Mouse (Mus musculus): ENCODE results near the gene Mical2. TPM values are rescaled to one million over a fixed set of nuclear protein-coding genes. Genes with fewer than 3 reads are reported as not detected.
A peak's percentile ranks its signal among the peaks of the same experiment; 100 is the strongest.

The Mical2 gene
- polyA plus RNA-seq, 1 experiment: 173 TPM

DNA sequence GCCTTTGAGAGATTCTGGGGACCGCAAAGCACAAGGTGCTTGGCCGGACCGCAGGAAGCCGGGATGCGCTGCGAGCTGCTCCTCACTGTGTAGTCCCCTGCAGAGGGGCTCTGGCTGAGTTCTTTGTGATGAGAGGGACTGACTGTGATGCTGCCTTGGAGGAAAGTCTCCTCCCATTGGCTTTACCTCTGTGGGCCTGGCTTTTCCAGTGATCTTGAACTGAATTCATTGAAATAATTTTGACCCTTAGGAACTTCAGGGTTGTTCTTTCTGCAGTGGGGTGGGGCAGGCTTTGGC lies 1.6 kb downstream of the Mical2 start:
- WGBS: 12% methylated on average over 6 of the region's 6 CpGs
- peak overlapping the region; percentile 93 for H3K27ac ChIP-seq (ENCODE audit: insufficient read depth, low read length)
- peak overlapping the region; percentile 84 for H3K4me3 ChIP-seq (replicated peaks; ENCODE audit: insufficient read depth, low read depth, low read length)
- H3K4me1 ChIP-seq (ENCODE audit: control insufficient read depth, insufficient read depth, low read length): peaks cover 51% of the 10 kb centered on the region
- TF ChIP-seq CTCF (IDR thresholded peaks at IDR 0.05; ENCODE audit: borderline replicate concordance, insufficient read depth, low read depth, low read length) (no peak), POLR2A (IDR thresholded peaks at IDR 0.05; ENCODE audit: borderline replicate concordance, insufficient read depth, low read length) (no peak)
- no peaks in the 10 kb centered on the region for H3K27me3 ChIP-seq (ENCODE audit: control insufficient read depth, insufficient read depth, low read length)
- DNase-seq: no peak

DNA sequence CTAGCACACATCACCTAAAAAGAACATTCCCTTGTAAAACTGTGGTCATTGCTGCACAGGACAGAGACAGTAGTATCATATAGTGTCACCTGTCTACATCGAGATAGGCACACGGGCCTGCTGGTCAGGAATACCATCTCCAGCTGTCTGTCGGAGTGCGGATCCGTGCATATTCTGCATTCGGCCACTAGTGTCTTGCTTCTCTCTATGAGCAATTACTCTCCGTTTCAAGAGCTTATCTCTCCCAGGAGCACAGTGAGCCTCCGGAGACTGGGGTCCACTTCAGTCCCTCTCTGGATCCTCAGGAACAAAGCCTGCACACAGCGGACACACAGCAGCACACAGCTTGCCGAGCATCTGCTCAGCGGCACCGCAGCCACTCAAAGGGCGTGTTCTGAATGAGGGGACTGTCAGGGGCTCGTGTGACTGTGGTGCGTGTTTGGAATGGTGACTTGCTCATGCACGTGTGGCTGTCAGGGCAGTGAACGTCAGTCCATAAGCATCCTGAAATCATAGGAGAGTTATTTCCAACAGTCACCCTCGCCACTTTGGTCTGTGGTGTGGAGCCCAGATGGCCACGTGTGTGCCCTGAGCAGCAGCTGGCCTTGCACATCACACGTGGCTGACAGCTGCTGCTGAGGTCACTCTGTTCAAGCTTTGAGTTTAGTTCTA lies 3.3 kb downstream of the Mical2 start:
- no peak for TF ChIP-seq POLR2A (IDR thresholded peaks at IDR 0.05; ENCODE audit: borderline replicate concordance, insufficient read depth, low read length)
- no peak for TF ChIP-seq CTCF (IDR thresholded peaks at IDR 0.05; ENCODE audit: borderline replicate concordance, insufficient read depth, low read depth, low read length)
- H3K27ac ChIP-seq (ENCODE audit: insufficient read depth, low read length): 0 out of 2 replicates have a peak overlapping the region, but pooled peaks have one; percentile 6
- DNase-seq: no peak
- no peaks in the 10 kb centered on the region for H3K27me3 ChIP-seq (ENCODE audit: control insufficient read depth, insufficient read depth, low read length)
- peak overlapping the region; percentile 46 for H3K4me3 ChIP-seq (replicated peaks; ENCODE audit: insufficient read depth, low read depth, low read length)
- 14% methylated on average over 20 of the region's 20 CpGs for WGBS
- peaks cover 49% of the 10 kb centered on the region for H3K4me1 ChIP-seq (ENCODE audit: control insufficient read depth, insufficient read depth, low read length)

DNA sequence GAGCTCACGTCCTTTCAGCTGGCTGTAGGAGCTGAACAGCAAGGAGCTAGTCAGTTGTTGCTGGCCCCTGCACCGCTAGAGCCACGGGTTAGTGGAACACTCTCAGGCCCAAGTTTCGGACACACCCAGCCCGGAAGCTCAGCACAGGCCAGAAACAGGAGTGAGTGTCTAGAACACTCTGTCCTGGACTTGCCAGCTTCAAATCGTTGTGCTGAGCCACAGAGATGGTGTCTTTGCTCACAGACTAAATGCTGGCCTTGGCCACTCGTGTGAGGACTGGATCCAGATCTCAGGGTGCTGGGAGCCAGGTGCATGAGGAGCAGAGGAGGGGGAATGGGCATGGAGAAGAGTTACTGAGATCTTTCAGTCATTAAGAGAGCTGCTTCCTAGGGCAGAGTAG lies 6.1 kb downstream of the Mical2 start:
- Histone ChIP-seq H3K4me1 (ENCODE audit: control insufficient read depth, insufficient read depth, low read length) (peaks cover 65% of the 10 kb centered on the region), H3K4me3 (replicated peaks; ENCODE audit: insufficient read depth, low read depth, low read length) (no peak overlapping the region), H3K27ac (ENCODE audit: insufficient read depth, low read length) (peak overlapping the region; percentile 14), H3K27me3 (ENCODE audit: control insufficient read depth, insufficient read depth, low read length) (no peaks in the 10 kb centered on the region)
- DNase-seq: peak in 1 of 2 experiments; percentile 52
- WGBS: 16% methylated on average over 7 of the region's 7 CpGs
- TF ChIP-seq CTCF (IDR thresholded peaks at IDR 0.05; ENCODE audit: borderline replicate concordance, insufficient read depth, low read depth, low read length): no peak
- TF ChIP-seq POLR2A (IDR thresholded peaks at IDR 0.05; ENCODE audit: borderline replicate concordance, insufficient read depth, low read length): no peak

DNA sequence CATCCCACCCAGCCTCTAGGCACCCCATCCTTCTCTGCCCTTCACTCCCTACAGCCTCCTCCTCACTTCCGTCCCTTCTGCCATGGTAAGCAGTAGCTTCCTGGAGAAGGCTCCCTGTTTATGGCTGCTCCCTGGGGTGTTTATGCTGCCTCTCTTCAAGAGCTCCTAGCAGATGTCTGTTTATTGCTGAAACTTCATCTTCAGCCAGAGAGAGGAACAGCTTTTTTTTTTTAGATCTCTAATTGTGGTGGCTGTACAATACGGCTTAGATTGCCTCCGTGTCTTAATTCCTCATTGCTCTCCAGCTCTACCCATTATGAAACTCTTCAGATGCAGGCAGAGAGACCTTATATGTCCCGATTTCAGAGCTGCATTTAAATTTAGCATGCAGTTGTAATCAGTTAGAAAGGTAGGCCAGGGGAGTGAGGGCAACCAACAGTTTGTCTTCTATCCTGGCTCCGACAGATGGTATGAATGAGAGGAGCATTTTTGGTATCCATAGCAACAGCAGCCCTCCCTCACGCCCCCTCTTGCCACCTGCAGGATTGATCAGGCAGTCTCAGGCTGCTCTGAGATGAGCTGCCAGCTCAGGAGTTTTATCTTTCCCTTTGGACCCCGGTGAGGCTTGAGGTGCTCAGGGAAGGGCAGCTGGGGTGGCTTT lies 7.8 kb downstream of the Mical2 start:
- DNase-seq: peak; percentile 57 to 74
- H3K27ac ChIP-seq (ENCODE audit: insufficient read depth, low read length): peak overlapping the region; percentile 62
- WGBS: 5% methylated on average over 7 of the region's 7 CpGs
- no peak for TF ChIP-seq POLR2A (IDR thresholded peaks at IDR 0.05; ENCODE audit: borderline replicate concordance, insufficient read depth, low read length)
- TF ChIP-seq CTCF (IDR thresholded peaks at IDR 0.05; ENCODE audit: borderline replicate concordance, insufficient read depth, low read depth, low read length): no peak
- H3K27me3 ChIP-seq (ENCODE audit: control insufficient read depth, insufficient read depth, low read length): no peaks in the 10 kb centered on the region
- no peak overlapping the region for H3K4me3 ChIP-seq (replicated peaks; ENCODE audit: insufficient read depth, low read depth, low read length)
- H3K4me1 ChIP-seq (ENCODE audit: control insufficient read depth, insufficient read depth, low read length): peaks cover 72% of the 10 kb centered on the region

DNA sequence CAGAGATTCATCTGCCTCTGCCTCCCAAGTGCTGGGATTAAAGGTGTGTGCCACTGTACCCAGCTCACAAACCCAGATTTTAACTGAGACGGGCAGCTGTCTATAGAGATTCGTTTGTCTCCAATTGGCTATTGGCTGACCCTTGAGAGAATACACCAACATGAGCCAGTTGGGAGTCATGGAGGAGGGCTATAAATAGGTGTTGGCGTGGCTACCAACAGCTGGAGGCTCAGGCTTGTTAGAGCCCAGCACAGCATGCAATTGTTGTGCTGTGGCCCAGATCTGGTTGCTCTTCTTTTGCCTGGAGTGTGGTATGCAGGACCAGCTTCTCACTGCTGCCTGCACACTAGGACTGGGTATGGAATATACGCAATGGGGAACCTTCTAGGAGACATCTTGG lies 8.8 kb downstream of the Mical2 start:
- Histone ChIP-seq H3K4me3 (replicated peaks; ENCODE audit: insufficient read depth, low read depth, low read length) (no peak overlapping the region), H3K27ac (ENCODE audit: insufficient read depth, low read length) (peak overlapping the region; percentile 69), H3K27me3 (ENCODE audit: control insufficient read depth, insufficient read depth, low read length) (no peaks in the 10 kb centered on the region), H3K4me1 (ENCODE audit: control insufficient read depth, insufficient read depth, low read length) (peaks cover 73% of the 10 kb centered on the region)
- TF ChIP-seq POLR2A (IDR thresholded peaks at IDR 0.05; ENCODE audit: borderline replicate concordance, insufficient read depth, low read length) (no peak), CTCF (IDR thresholded peaks at IDR 0.05; ENCODE audit: borderline replicate concordance, insufficient read depth, low read depth, low read length) (no peak)
- 35% methylated on average over 4 of the region's 4 CpGs for WGBS
- DNase-seq: no peak

DNA sequence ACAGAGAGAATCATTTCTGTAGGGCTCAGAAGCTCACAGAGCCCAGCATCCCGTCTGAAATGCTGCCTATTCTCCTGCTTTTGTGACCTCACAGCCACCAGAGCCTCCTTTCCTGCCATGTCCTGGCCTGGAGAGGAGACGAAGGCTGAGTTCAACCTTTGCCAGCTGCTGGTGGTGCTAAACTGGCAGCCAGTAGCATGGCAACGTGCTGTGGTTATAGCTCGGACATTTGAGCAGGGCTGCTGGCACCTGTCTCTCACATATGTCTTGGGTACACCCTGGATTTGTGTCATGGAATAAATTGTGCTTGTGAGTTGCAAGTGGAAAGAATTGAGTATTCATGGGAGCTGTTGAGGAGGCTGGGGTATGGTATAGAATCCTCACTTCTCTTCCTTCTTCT lies 9.8 kb downstream of the Mical2 start:
- TF ChIP-seq CTCF (IDR thresholded peaks at IDR 0.05; ENCODE audit: borderline replicate concordance, insufficient read depth, low read depth, low read length) (no peak), POLR2A (IDR thresholded peaks at IDR 0.05; ENCODE audit: borderline replicate concordance, insufficient read depth, low read length) (no peak)
- H3K27ac ChIP-seq (ENCODE audit: insufficient read depth, low read length): peak overlapping the region; percentile 25
- H3K4me1 ChIP-seq (ENCODE audit: control insufficient read depth, insufficient read depth, low read length): peaks cover 81% of the 10 kb centered on the region
- H3K4me3 ChIP-seq (replicated peaks; ENCODE audit: insufficient read depth, low read depth, low read length): no peak overlapping the region
- no peaks in the 10 kb centered on the region for H3K27me3 ChIP-seq (ENCODE audit: control insufficient read depth, insufficient read depth, low read length)
- WGBS: 13% methylated on average over 4 of the region's 4 CpGs
- no peak for DNase-seq

DNA sequence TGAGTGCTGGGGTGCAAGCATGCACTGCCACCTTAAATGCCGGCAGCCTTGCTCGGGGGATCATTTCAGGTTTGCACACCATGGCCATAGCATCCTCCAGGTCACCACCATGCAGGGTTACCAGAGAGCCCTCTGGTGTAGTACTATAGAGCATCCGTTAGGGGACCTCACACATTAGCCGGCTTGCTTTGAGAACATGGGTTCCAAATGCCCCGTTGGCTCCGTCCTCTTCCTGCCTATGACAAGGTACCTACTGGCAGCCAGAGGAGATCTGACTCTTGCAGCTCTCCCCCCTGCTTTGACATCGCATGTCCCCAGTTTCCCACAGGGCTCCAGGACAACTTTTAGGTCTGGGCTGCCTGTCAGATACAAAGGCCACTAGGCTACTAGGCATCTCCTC lies 11.6 kb downstream of the Mical2 start:
- WGBS: 40% methylated on average over 7 of the region's 7 CpGs

DNA sequence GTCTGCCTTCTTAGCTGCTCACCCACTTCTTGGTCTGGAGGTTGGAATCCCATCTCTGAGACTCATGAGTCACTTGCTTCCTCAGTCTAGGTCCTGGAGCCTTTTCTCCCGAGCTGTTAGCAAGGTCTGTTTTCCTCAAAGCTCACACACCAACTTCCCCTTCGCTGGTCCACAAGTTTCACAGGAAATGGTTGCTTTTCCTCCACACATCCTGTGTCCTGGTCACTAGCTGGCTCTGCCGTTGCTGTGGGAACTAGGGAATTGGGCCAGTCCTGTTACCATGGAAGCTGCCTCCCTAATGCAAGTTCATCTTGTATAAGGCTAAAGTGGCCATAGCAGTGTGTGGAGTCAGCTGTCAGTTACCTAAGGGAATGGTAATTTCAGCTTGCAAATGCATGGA lies 12.2 kb downstream of the Mical2 start:
- peaks cover 84% of the 10 kb centered on the region for H3K4me1 ChIP-seq (ENCODE audit: control insufficient read depth, insufficient read depth, low read length)
- H3K27me3 ChIP-seq (ENCODE audit: control insufficient read depth, insufficient read depth, low read length): no peaks in the 10 kb centered on the region; the same call in 1 of the 2 replicates
- WGBS: 33% methylated on average over 3 of the region's 3 CpGs
- DNase-seq: no peak
- H3K4me3 ChIP-seq (replicated peaks; ENCODE audit: insufficient read depth, low read depth, low read length): no peak overlapping the region
- peak overlapping the region; percentile 76; the same call in 1 of the 2 replicates for H3K27ac ChIP-seq (ENCODE audit: insufficient read depth, low read length)
- TF ChIP-seq CTCF (IDR thresholded peaks at IDR 0.05; ENCODE audit: borderline replicate concordance, insufficient read depth, low read depth, low read length) (no peak), POLR2A (IDR thresholded peaks at IDR 0.05; ENCODE audit: borderline replicate concordance, insufficient read depth, low read length) (no peak)

More for the DNA sequence above, 11.6 kb downstream of the Mical2 start:
- Histone ChIP-seq H3K4me1 (ENCODE audit: control insufficient read depth, insufficient read depth, low read length) (peaks cover 84% of the 10 kb centered on the region), H3K27me3 (ENCODE audit: control insufficient read depth, insufficient read depth, low read length) (no peaks in the 10 kb centered on the region), H3K27ac (ENCODE audit: insufficient read depth, low read length) (peak overlapping the region; percentile 39; the same call in 1 of the 2 replicates), H3K4me3 (replicated peaks; ENCODE audit: insufficient read depth, low read depth, low read length) (no peak overlapping the region)
- TF ChIP-seq POLR2A (IDR thresholded peaks at IDR 0.05; ENCODE audit: borderline replicate concordance, insufficient read depth, low read length) (no peak), CTCF (IDR thresholded peaks at IDR 0.05; ENCODE audit: borderline replicate concordance, insufficient read depth, low read depth, low read length) (0 out of 2 replicates have a peak, but pooled peaks have one; percentile 13)
- DNase-seq: no peak
